Mouse (Mus musculus) heart, embryonic 10.5 days (tissue): Measurements from ENCODE around the gene Zscan22. TPM values are rescaled to one million over a fixed set of nuclear protein-coding genes. Genes with fewer than 3 reads are reported as not detected.
"Not testable (repeated sequence)": the region's sequence is repeated elsewhere in the genome, so short reads cannot be mapped to it uniquely, and the experiment has no call there.

Experiments used
- DNase-seq: peaks from one replicate; pipeline ENCODE4 v3.0.0-alpha.2; 2017; ENCODE audit warnings: low spot score
- H3K27ac ChIP-seq: fragments of 300-500 bp; sonication (generic); 2 replicates; pipeline ENCODE4 v1.5.1; 2016; ENCODE audit warnings: mild to moderate bottlenecking
- H3K27me3 ChIP-seq: fragments of 300-500 bp; sonication (generic); 2 replicates; pipeline ENCODE4 v1.6.1; 2016; ENCODE audit warnings: mild to moderate bottlenecking; ENCODE audit not compliant: poor library complexity, insufficient read depth, severe bottlenecking
- H3K36me3 ChIP-seq: fragments of 300-500 bp; sonication (generic); 2 replicates; pipeline ENCODE4 v1.6.1; 2016; ENCODE audit warnings: mild to moderate bottlenecking, moderate library complexity
- H3K4me1 ChIP-seq: fragments of 300-500 bp; sonication (generic); 2 replicates; pipeline ENCODE4 v1.6.1; 2016; ENCODE audit warnings: mild to moderate bottlenecking
- H3K4me3 ChIP-seq: fragments of 300-500 bp; sonication (generic); 2 replicates; pipeline ENCODE4 v1.5.1; 2016; ENCODE audit warnings: mild to moderate bottlenecking, moderate library complexity
- H3K9me3 ChIP-seq: fragments of 300-500 bp; sonication (generic); 2 replicates; pipeline ENCODE4 v1.6.1; 2016; ENCODE audit warnings: mild to moderate bottlenecking, moderate library complexity
- WGBS: fragments of 180-500 bp; shearing (Covaris S2); methylation state at CpG from one replicate; pipeline ENCODE4 v1.1.7; 2016; 5-methylcytosine and 5-hydroxymethylcytosine counted together
- polyA plus RNA-seq: library from polyadenylated mRNA; unstranded; fragments of >200 nt; fragmentation: Nextera tagmentation; extraction: Ambion mirVana; gene quantifications from 2 replicates; pipeline ENCODE4 v1.2.1, GENCODE M21; 2016

The Zscan22 gene
- polyA plus RNA-seq, 1 experiment from 2014 or later: 14.8 TPM

- WGBS: 71% methylated on average over 4 of the region's 4 CpGs
- H3K4me3 ChIP-seq, H3K36me3 ChIP-seq: not testable (repeated sequence)
Observed at GRCm38 (mm10) chr7:12937254-12937803, 39.7 kb downstream of the Zscan22 start.

GRCm38 (mm10) chr7:12940599-12940998 is 43.0 kb downstream of the Zscan22 start:
- Histone ChIP-seq H3K27me3 (no peaks in the 10 kb centered on the region), H3K27ac (no peak overlapping the region), H3K4me1 (no peaks in the 10 kb centered on the region), H3K9me3 (no peaks in the 10 kb centered on the region), H3K36me3 (no peaks in the 10 kb centered on the region), H3K4me3 (no peak overlapping the region)
- no peak for DNase-seq
- 82% methylated on average over 4 of the region's 4 CpGs for WGBS

More at GRCm38 (mm10) chr7:12937254-12937803, 39.7 kb downstream of the Zscan22 start:
- H3K27me3 ChIP-seq, DNase-seq, H3K4me1 ChIP-seq, H3K27ac ChIP-seq, H3K9me3 ChIP-seq: not testable (repeated sequence)

- no peaks in the 10 kb centered on the region for H3K36me3 ChIP-seq
- H3K9me3 ChIP-seq: no peaks in the 10 kb centered on the region
- no peaks in the 10 kb centered on the region for H3K27me3 ChIP-seq
- no peak overlapping the region for H3K27ac ChIP-seq
- H3K4me3 ChIP-seq: no peak overlapping the region
- no peaks in the 10 kb centered on the region for H3K4me1 ChIP-seq
- DNase-seq: no peak
Observed at GRCm38 (mm10) chr7:12943488-12943887, 45.9 kb downstream of the Zscan22 start.

- WGBS: 9% methylated on average over 35 of the region's 35 CpGs
- H3K36me3 ChIP-seq: no peaks in the 10 kb centered on the region
- peak; percentile 99 for DNase-seq
Observed at GRCm38 (mm10) chr7:12949032-12949871, 51.6 kb downstream of the Zscan22 start.

GRCm38 (mm10) chr7:12949872-12950229 is 52.2 kb downstream of the Zscan22 start:
- peak overlapping the region; percentile 91 for H3K27ac ChIP-seq
- no peaks in the 10 kb centered on the region for H3K36me3 ChIP-seq
- no peak for DNase-seq
- no peaks in the 10 kb centered on the region for H3K9me3 ChIP-seq
- peaks cover 6% of the 10 kb centered on the region for H3K4me1 ChIP-seq
- H3K27me3 ChIP-seq: no peaks in the 10 kb centered on the region
- H3K4me3 ChIP-seq: peak overlapping the region; percentile 67
- 10% methylated on average over 16 of the region's 16 CpGs for WGBS

More at GRCm38 (mm10) chr7:12949032-12949871, 51.6 kb downstream of the Zscan22 start:
- Histone ChIP-seq H3K4me1 (peaks cover 6% of the 10 kb centered on the region), H3K27ac (peak overlapping the region; percentile 91), H3K27me3 (no peaks in the 10 kb centered on the region), H3K9me3 (no peaks in the 10 kb centered on the region), H3K4me3 (peak overlapping the region; percentile 67)

GRCm38 (mm10) chr7:12954896-12955295 is 57.3 kb downstream of the Zscan22 start:
- no peaks in the 10 kb centered on the region for H3K9me3 ChIP-seq
- H3K4me1 ChIP-seq: peaks cover 5% of the 10 kb centered on the region
- no peak for DNase-seq
- H3K27ac ChIP-seq: no peak overlapping the region
- H3K36me3 ChIP-seq: no peaks in the 10 kb centered on the region
- no peaks in the 10 kb centered on the region for H3K27me3 ChIP-seq
- H3K4me3 ChIP-seq: no peak overlapping the region
- 46% methylated on average over 3 of the region's 3 CpGs for WGBS

- DNase-seq: no peak
- H3K4me1 ChIP-seq: no peaks in the 10 kb centered on the region
- H3K4me3 ChIP-seq: no peak overlapping the region
- no peaks in the 10 kb centered on the region for H3K9me3 ChIP-seq
- H3K36me3 ChIP-seq: no peaks in the 10 kb centered on the region
- H3K27me3 ChIP-seq: no peaks in the 10 kb centered on the region
- 70% methylated on average over 5 of the region's 5 CpGs for WGBS
- no peak overlapping the region for H3K27ac ChIP-seq
Observed at GRCm38 (mm10) chr7:12957511-12957910, 59.9 kb downstream of the Zscan22 start.

Other genes starting within 250 kb of the Zscan22 start
- gene Vmn2r55, start 212.8 kb upstream of the Zscan22 start, polyA plus RNA-seq: not detected in 2 replicates
- gene Vmn2r56, start 162.8 kb upstream of the Zscan22 start, polyA plus RNA-seq: not detected in 2 replicates
- gene Zscan18, start 94.2 kb upstream of the Zscan22 start, polyA plus RNA-seq: 10.7 and 10.8 TPM in 2 replicates
- gene Zfp329, start 79.0 kb upstream of the Zscan22 start, polyA plus RNA-seq: 11.7 and 13.6 TPM in 2 replicates
- 24.1 and 25.4 TPM in 2 replicates for gene Zfp110, start 63.1 kb upstream of the Zscan22 start, polyA plus RNA-seq
- gene Zfp128, start 16.6 kb upstream of the Zscan22 start, polyA plus RNA-seq: 3.1 TPM in 2 replicates
- gene Rps5, start 24.5 kb downstream of the Zscan22 start, polyA plus RNA-seq: 662 and 793 TPM in 2 replicates
- 1.1 TPM in 2 replicates for gene Rnf225, start 29.6 kb downstream of the Zscan22 start, polyA plus RNA-seq
- 7.8 and 8.4 TPM in 2 replicates for gene Zfp324, start 68.0 kb downstream of the Zscan22 start, polyA plus RNA-seq
- gene Zfp446, start 80.0 kb downstream of the Zscan22 start, polyA plus RNA-seq: 8.2 and 8.4 TPM in 2 replicates
- not detected in 2 replicates for gene Slc27a5, start 100.4 kb downstream of the Zscan22 start, polyA plus RNA-seq
- gene Trim28, start 101.3 kb downstream of the Zscan22 start, polyA plus RNA-seq: 219 and 367 TPM in 2 replicates
- 18.2 and 20.8 TPM in 2 replicates for gene Zbtb45, start 112.2 kb downstream of the Zscan22 start, polyA plus RNA-seq
- 129 and 142 TPM in 2 replicates for gene Chmp2a, start 137.0 kb downstream of the Zscan22 start, polyA plus RNA-seq
- gene Ube2m, start 140.5 kb downstream of the Zscan22 start, polyA plus RNA-seq: 159 and 189 TPM in 2 replicates
- gene Mzf1, start 156.9 kb downstream of the Zscan22 start, polyA plus RNA-seq: 2.2 and 3.1 TPM in 2 replicates
- gene Vmn1r85, start 197.4 kb downstream of the Zscan22 start, polyA plus RNA-seq: not detected in 2 replicates
- gene Vmn1r86, start 222.1 kb downstream of the Zscan22 start, polyA plus RNA-seq: not detected in 2 replicates
- not detected in 2 replicates for gene Vmn1r87, start 242.3 kb downstream of the Zscan22 start, polyA plus RNA-seq